Mouse (Mus musculus) brown adipose tissue, adult 24 weeks (tissue): ENCODE measurements around the gene Zic2. TPM values are rescaled to one million over a fixed set of nuclear protein-coding genes. Genes with fewer than 3 reads are reported as not detected.

Experiments
- H3K27ac ChIP-seq: fragments of 200-500 bp; replicated peaks from 2 replicates; pipeline ENCODE4 v1.5.1; 2012; ENCODE audit warnings: low read depth, mild to moderate bottlenecking, low read length
- H3K4me1 ChIP-seq: fragments of 200-500 bp; 2 replicates; pipeline ENCODE4 v1.6.1; 2012; ENCODE audit warnings: low read length, mixed read lengths; ENCODE audit not compliant: control insufficient read depth, insufficient read depth, insufficient read length
- H3K4me3 ChIP-seq: fragments of 200-500 bp; 2 replicates; pipeline ENCODE4 v1.5.1; 2012; ENCODE audit warnings: low read depth, mild to moderate bottlenecking, low read length, moderate library complexity; ENCODE audit not compliant: insufficient read depth
- polyA plus RNA-seq: library from polyadenylated mRNA; stranded (reverse); fragments of >200 nt; gene quantifications from 2 replicates; pipeline ENCODE4 v1.2.4, GENCODE M21; 2012; ENCODE audit not compliant: missing spikeins, insufficient read depth, insufficient read length

Zic2 gene
- not detected in 2 replicates for polyA plus RNA-seq

DNA sequence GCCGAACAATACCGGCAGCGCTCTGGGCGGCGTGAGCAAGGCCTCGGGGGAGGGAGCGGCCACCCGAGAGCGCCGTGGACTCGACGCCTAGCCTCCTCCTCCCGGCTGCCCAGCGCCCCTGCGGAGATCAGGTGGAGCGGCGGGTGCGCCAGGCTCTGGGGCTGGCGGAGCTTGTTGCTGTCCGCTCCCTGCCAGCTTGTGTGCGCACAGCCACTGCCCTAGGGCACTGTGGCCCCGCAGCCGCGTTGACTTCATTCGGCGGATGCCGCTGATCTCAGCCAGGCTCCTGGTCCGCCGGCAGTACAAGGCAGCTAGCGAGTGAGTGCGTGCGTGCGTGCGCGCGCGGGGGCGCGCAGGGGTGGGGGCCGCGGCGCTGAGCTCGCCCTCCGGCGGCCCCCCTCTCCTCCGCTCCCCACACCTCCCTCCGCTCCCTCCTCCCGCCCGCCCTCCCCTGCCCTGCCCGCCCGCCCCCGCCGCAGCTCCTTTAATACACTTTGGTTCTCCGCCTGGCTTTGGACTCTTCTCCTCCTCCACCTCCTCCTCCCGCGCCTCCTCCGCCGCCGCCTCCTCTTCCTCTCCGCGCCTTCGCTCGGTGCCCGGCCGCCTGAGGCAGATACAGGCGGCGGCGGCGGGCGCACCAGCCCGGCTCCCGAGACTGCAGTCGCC lies at the start of gene Zic2:
Gene Zic2, plus strand, starts transcription at position 545 of the 666 bp plus-strand sequence.
- Histone ChIP-seq H3K27ac (no peak within 1 kb of the TSS), H3K4me3 (peak within 1 kb of the TSS; percentile 46), H3K4me1 (peaks cover 4% of the 10 kb centered on the region; the same call in 1 of the 2 replicates)

DNA sequence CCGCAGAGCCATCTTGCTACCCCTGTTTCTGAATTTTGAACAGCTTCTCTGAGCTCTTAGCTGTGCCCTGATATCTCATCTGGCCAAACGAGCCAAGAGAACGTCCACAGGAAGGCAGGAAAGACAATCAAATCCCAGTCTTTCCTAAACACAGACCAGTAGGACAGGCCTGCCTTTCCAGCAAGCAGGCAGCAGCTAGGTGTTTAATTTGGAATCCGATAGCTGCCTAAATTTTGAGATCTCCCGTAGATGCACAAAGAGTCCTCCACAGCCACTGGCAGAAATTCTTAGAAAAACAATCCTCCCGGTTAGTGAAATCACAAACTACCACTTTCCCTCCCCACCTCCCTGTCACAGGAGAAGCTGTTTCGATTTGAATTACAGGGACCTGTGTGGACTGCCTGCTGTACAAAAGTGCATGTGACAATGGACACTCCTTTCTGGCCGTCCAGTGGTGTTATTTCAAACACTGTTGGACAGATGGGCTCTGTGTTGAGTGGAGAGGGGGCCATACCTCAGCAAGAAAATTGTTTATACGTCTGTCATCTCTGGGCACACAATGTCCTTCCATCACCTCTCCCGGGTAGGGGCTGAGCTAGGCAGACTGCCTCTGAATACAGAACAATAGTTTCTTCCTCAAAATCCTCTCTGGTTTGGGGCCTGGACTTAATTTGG lies 48.6 kb upstream of the Zic2 start:
- no peaks in the 10 kb centered on the region for H3K4me1 ChIP-seq
- H3K4me3 ChIP-seq, result no peak overlapping the region
- H3K27ac ChIP-seq, result no peak overlapping the region

DNA sequence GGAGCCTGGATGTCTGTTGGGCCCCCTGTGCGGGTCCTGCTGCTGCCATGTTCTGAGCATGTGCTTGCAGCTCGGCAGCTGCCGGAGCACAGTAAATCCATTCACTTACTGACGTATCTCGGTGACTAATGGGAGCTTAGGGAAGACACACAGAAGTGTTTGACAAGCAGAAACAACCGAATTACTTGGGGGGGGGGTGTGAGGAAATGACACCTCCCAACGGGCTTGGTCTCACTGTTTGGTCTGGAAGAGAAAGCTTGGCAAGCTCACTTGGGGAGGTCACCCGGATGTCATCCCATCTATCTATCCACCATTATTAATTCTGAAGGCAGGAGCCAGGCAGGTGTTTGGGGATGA lies 48.1 kb upstream of the Zic2 start:
- H3K27ac ChIP-seq, result no peak overlapping the region
- H3K4me3 ChIP-seq, result no peak overlapping the region
- H3K4me1 ChIP-seq, result no peaks in the 10 kb centered on the region

DNA sequence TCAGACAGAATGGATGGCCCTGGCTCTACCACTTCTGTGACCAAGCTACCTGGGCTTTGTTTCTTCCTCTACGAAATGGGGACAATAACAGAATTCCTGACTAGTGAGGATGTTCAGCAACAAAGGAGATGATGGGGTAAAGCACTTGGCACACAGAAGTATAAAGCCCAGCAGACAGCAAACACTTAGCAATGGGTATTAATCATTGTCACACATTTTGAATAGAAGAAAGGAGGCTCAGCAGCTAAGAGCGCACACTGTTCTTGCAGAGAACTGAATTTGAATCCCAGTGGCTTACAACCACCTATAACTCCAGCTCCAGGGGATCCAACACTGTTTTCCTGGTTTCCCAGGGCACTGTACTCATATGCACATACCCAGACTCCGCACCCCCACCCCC lies 47.6 kb upstream of the Zic2 start:
- no peak overlapping the region for H3K27ac ChIP-seq
- no peaks in the 10 kb centered on the region for H3K4me1 ChIP-seq
- H3K4me3 ChIP-seq, result no peak overlapping the region

DNA sequence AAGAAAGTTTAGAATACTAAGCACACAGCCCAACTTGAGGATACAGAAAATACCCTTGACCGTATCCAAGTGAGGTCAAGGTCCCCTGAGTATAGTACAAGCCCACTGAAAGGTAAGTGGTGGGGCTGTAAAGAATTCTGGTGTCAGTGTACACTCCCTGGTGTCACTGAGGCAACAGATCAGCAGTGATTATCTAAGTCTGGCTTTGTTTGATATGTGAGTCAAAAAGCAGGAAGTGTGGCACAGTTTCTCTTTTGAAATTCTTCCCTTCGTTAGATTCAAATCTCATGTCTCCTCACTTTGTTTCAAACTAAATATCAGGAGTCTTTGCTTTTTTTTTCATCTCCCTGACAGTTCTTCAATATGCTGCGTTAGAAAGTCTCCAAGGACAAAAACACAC lies 42.7 kb upstream of the Zic2 start:
- H3K27ac ChIP-seq, result no peak overlapping the region

DNA sequence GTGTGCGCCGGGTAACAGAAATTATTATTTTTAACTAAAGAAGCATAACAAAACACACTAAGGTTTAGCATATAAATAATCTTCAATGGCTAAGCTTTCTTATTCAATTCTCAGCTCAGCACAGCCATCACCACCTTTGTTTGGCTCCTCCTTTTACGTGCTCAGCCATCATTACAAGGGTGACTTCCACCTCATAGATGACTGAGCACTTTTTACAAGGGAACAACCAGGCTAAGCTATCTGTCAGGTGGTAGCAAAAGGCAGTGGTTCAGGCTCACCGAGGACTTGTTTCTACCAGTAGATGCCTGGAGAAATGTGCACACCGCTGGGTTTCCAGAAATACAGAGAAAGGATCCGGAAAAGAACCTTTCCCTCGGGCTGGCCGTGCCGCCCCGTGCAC lies 41.2 kb upstream of the Zic2 start:
- no peaks in the 10 kb centered on the region for H3K4me1 ChIP-seq
- H3K4me3 ChIP-seq, result no peak overlapping the region
- H3K27ac ChIP-seq, result no peak overlapping the region

More for the DNA sequence above, 42.7 kb upstream of the Zic2 start:
- H3K4me3 ChIP-seq, result no peak overlapping the region
- H3K4me1 ChIP-seq, result no peaks in the 10 kb centered on the region

DNA sequence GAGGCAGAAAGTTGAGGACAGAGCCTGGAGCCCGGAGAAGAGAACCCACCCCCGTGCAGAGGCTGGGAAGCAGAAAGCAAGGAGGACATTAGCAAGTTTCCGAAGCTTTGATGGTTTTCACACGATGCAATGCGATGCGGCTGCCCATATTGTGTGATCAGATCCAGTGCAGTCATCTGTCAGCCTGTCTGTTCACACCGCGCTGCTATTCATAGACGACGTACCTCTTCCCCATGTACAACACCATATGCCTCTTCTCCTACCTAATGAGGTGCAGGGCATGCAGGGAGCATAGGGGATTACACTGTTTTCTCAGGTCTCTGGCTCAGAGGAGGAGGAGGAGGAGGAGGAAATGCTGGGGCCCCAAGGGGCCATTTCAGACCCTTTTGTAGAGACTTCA lies 38.4 kb upstream of the Zic2 start:
- Histone ChIP-seq H3K4me1 (no peaks in the 10 kb centered on the region), H3K27ac (no peak overlapping the region), H3K4me3 (no peak overlapping the region)

DNA sequence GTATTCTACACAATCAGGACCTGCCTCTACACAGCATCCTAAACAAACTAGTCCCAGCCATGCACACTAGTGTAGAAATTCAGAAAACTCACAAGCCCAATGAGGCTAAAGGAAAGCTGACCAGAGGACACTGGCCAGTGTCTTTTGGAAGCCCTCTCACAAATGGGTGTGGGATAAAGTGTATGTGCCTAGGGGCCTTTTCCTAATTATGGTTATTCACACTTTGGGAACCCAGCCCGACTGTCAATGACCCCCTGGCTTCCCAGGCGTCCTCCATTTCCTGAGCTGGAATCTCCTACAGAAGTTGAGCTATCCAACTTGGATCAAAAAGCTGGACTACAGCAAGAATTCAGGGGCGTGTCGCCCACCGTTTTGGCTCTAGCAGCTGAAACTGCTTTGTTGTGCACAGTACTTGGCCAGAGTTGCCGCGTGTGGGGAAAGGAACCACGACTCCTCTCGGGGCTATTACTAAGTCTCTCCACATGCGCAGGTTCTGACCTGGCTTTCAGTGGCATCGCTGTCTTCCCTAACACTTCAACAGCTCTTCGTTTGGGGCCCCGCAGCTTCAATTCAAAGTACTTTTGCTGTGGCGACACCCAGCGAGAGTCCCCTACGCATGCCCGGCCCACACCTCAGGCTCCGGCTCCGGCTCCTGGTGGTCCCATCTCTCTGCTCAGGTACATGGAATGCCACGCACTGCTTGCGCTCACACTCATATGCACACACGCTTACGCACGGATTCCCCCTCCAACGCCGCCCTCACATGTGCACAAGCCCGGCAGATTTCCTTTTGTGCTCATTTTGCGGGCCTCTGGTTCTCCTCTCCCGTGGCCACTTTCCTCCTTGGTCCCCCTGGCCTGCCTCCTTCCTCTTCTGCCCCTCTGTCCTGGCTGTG lies 25.4 kb upstream of the Zic2 start:
- Histone ChIP-seq H3K4me3 (peak overlapping the region; percentile 49; the same call in 1 of the 2 replicates), H3K27ac (no peak overlapping the region), H3K4me1 (no peaks in the 10 kb centered on the region)

DNA sequence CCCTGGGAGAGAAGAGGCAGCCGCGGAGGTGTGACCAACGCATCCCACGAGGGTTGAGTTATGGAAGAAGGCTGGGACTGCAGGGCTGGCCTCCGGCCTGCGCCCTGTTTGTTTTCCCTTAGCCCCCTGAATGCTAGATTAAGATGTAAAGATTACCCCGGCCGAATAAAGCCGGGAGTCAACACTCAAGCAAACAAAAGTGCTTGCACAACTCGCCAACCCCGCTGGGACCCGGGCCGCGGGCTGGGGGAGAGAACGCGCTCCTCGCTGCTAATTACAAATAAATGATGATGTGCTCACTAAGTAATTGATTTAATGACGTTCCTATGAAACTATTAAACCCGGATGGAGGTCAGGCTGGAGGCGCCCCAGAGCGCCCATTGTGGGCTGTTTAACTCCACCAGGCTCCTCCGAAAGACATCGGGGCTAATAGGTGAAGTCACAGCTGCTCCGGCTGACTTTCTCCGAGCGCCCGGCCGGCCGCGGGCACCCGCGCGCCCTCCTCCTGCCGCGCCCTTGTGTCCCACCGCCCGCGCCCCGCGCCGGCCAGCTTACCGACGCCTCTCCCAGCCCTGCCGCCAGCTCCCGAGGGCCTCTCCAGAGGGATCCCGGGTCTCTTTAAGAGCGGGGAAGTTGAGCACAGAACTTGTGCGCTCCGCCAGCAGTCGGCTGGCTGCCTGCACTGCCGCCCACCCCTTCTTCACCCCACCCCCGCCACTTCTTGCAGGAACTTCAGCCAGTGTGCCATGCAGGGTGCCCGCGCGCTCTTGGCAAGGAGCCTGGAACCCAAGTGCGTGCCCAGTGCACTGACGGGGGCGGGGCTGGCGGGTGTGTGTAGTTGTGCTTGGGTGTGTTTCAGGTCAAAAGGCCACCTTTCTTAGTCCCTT lies 24.5 kb upstream of the Zic2 start, which contains the start of gene Gm5089:
Gene Gm5089, minus strand, starts transcription at position 620 of the 887 bp plus-strand sequence.
- peak within 1 kb of the TSS; percentile 49 for H3K4me3 ChIP-seq

DNA sequence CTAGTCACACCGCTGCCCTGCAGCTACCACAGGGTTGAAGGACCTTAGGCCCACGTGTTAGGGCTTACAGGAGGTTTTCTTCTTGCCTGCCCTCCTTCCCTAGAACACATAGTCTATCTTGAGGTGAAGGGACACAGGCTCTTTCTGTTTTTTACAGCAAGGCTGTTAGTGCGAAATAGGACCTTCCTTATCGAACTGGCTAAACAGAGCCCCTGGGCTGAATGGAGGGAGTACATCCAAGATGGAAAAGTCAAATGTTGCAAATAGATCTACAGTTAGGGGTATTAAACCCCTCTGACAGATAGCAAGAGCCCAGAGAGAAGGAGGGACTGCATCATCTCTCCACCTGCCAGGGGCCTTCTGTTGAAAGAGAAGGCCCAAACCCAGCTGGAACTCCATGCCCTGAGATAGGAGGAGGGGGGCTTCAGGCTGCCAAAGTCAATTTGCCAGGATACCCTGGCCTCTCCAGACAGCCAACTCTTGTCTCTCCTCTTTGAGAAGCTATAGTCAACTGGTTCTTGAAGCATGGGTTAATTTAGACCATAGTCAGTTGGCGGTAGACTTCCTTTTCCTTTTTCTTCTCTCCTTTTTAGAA lies 23.6 kb upstream of the Zic2 start:
- Histone ChIP-seq H3K4me1 (no peaks in the 10 kb centered on the region), H3K4me3 (no peak overlapping the region), H3K27ac (no peak overlapping the region)

More for the DNA sequence above, 24.5 kb upstream of the Zic2 start, which contains the start of gene Gm5089:
- Histone ChIP-seq H3K27ac (no peak within 1 kb of the TSS), H3K4me1 (no peaks in the 10 kb centered on the region)

DNA sequence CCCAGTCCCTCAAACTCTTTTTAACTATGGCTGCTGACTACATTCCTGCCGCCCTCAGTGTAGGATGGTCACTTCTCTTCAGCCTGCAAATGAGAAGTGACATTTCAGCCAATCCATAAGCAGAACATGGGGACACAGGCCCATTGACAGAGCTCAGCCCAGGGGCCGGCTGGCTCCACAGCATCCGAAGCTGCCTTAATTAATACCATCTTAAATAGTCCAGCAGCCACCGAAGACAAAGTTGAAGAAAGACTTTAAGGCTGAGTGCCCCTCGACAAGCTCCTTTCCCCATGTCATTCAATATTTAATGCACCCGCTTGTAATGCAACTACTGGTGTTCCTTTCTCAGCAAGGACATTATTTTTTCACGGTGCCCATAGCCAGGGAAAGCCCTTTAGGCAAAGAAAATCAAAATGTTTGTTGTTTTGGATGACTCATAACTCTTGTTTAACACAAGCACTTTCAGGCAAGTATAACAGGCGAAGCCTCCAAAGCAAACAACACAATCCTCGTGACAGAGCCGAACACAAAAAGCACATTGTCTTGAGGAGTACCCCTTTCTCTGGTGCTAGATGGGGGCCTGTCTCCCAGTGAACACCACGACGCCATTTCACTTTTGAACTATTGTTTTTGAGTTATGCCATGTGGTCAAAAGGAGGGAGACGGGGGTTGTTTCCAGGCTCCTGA lies 22.4 kb upstream of the Zic2 start:
- Histone ChIP-seq H3K27ac (no peak overlapping the region), H3K4me1 (no peaks in the 10 kb centered on the region), H3K4me3 (no peak overlapping the region)

DNA sequence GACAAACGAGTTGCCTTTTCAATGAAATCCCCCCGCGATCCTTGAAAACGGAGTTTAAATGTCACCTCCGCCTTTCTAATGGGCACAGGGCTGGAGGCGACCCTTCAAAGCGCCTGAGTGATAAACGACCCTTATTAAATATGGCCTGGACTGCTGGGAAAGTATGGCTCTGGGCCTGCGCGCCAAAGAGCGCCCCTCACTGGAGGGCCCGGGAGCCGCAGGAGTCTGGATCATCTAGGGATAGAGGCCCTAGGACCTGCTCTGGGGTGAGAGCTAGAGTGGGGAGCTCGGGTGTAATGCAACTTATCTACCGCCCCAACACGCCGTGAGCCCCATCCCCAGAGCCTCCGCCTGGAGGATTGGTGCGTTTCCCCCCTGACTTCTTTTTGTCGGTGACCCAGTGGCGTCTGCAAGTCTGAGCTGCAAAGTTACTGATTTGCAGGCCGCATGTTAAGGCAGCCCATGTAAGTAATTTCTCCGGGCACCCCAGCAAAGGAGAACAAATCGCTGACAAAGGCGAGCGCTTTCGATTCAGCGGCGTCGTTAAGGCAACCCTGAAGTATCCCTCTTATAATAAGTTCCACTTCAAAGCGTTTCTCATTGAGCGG lies 21.7 kb upstream of the Zic2 start:
- Histone ChIP-seq H3K4me1 (no peaks in the 10 kb centered on the region), H3K27ac (no peak overlapping the region), H3K4me3 (peak overlapping the region; percentile 7; the same call in 1 of the 2 replicates)

DNA sequence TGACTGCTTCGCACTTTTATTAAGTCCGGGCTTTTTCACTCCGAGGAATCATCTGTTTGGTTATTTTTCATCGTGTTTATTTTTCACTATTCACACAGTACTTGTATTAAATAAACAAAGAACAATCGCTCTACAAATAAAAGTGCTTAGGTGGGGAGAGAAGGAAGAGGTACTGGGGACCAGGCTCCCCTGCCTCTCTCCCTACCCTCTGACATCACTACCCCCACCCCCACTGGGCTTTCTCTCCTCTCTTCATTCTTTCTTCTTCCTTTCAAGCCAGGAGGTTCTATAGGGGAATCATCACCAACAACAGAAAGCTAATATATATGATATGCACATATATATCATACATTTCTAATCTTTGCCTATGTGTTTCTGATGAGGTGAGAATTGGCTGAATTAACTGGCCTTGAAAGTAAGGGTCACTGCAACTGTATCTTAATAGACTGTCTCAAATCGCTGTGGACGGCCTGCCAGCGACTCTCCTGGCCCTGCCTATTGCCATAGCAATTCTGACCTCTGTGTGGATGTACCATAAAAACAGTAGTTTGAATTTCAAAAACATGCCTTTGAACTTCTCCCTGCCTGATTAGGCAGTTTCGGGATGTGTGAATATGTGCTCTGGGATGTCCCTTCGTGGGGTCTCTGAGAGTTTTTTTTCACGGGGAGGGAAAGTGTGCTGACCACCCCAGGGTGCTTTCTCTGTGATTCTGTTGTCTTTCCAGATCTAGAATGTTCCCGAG lies 21.1 kb upstream of the Zic2 start:
- no peak overlapping the region for H3K27ac ChIP-seq
- no peaks in the 10 kb centered on the region for H3K4me1 ChIP-seq
- H3K4me3 ChIP-seq, result no peak overlapping the region
